Mouse (Mus musculus) MEL (cell line): ENCODE measurements around the gene Fgfr2. TPM values are rescaled to one million over a fixed set of nuclear protein-coding genes. Genes with fewer than 3 reads are reported as not detected.

Experiments used
- DNase-seq: peaks from one replicate; pipeline ENCODE4 v3.0.0; 2011; ENCODE audit warnings: low read depth, low spot score
- H3K27ac ChIP-seq: 2 replicates; pipeline ENCODE4 v1.5.1; 2012; ENCODE audit warnings: low read depth, mild to moderate bottlenecking, control low read depth, low read length, moderate library complexity; ENCODE audit not compliant: control insufficient read depth
- H3K27me3 ChIP-seq, 2 experiments: fragments of 150-350 bp in 1 of 2; sonication (generic) in 1 of 2; 2 replicates each; pipeline ENCODE4 v1.6.1; 2012; ENCODE audit warnings: low read length in 2 of 2, mild to moderate bottlenecking in 2 of 2, improper control_type of control experiment in 1 of 2, moderate library complexity in 1 of 2; ENCODE audit not compliant: insufficient read depth in 2 of 2, control insufficient read depth in 1 of 2
- H3K36me3 ChIP-seq, 2 experiments: 2 replicates each; pipeline ENCODE4 v1.6.1; 2012 to 2014; ENCODE audit warnings: low read length in 2 of 2, improper control_type of control experiment in 1 of 2, inconsistent platforms in 1 of 2, mild to moderate bottlenecking in 1 of 2; ENCODE audit not compliant: insufficient read depth in 2 of 2, control insufficient read depth in 1 of 2
- H3K4me1 ChIP-seq, 2 experiments: fragments of 150-350 bp in 1 of 2; sonication (generic) in 1 of 2; 2 replicates each; pipeline ENCODE4 v1.6.1; 2012; ENCODE audit warnings: low read length in 2 of 2, improper control_type of control experiment in 1 of 2, mild to moderate bottlenecking in 1 of 2; ENCODE audit not compliant: insufficient read depth in 2 of 2, control insufficient read depth in 1 of 2
- H3K4me3 ChIP-seq, 2 experiments: fragments of 150-350 bp in 1 of 2; sonication (generic) in 1 of 2; 2 replicates each; pipeline ENCODE4 v1.5.1; 2012; ENCODE audit warnings: low read depth in 2 of 2, low read length in 2 of 2, mild to moderate bottlenecking in 2 of 2, moderate library complexity in 2 of 2, control low read depth in 1 of 2, improper control_type of control experiment in 1 of 2; ENCODE audit not compliant: control insufficient read depth in 1 of 2, insufficient read depth in 1 of 2
- H3K79me2 ChIP-seq: 2 replicates; pipeline ENCODE4 v1.6.1; 2012; ENCODE audit warnings: mild to moderate bottlenecking, low read length, moderate library complexity; ENCODE audit not compliant: control insufficient read depth, poor library complexity, insufficient read depth
- H3K9ac ChIP-seq: 2 replicates; pipeline ENCODE4 v1.6.1; 2012; ENCODE audit warnings: low read depth, mild to moderate bottlenecking, control low read depth, low read length, moderate library complexity; ENCODE audit not compliant: control insufficient read depth, poor library complexity, severe bottlenecking
- H3K9me3 ChIP-seq: fragments of 150-350 bp; sonication (generic); replicated peaks from 2 replicates; pipeline ENCODE4 v1.6.1; 2012; ENCODE audit warnings: mild to moderate bottlenecking, low read length, improper control_type of control experiment, moderate library complexity; ENCODE audit not compliant: insufficient read depth
- BHLHE40 ChIP-seq: IDR thresholded peaks from 2 replicates; pipeline ENCODE4 v1.6.1; 2012; ENCODE audit warnings: low read depth, mild to moderate bottlenecking, inconsistent platforms, low read length, improper control_type of control experiment, borderline replicate concordance
- CHD1 ChIP-seq: IDR thresholded peaks from 2 replicates; pipeline ENCODE4 v1.6.1; 2012; ENCODE audit warnings: low read depth, mild to moderate bottlenecking, inconsistent platforms, low read length, improper control_type of control experiment
- E2F4 ChIP-seq: IDR thresholded peaks from 2 replicates; pipeline ENCODE4 v1.6.1; 2011; ENCODE audit warnings: low read depth, low read length, improper control_type of control experiment, borderline replicate concordance
- ELF1 ChIP-seq: IDR thresholded peaks from 2 replicates; pipeline ENCODE4 v1.6.1; 2014; ENCODE audit warnings: low read depth, mild to moderate bottlenecking, inconsistent platforms, low read length, improper control_type of control experiment, moderate library complexity
- ETS1 ChIP-seq: IDR thresholded peaks from 2 replicates; pipeline ENCODE4 v1.6.1; 2012; ENCODE audit warnings: low read depth, mild to moderate bottlenecking, inconsistent platforms, low read length, improper control_type of control experiment, moderate library complexity
- GABPA ChIP-seq: IDR thresholded peaks from 2 replicates; pipeline ENCODE4 v1.6.1; 2012; ENCODE audit warnings: low read depth, mild to moderate bottlenecking, inconsistent platforms, low read length, improper control_type of control experiment, moderate library complexity
- GATA1 ChIP-seq: IDR thresholded peaks from 2 replicates; pipeline ENCODE4 v1.6.1; 2011; ENCODE audit warnings: low read depth, low read length, improper control_type of control experiment
- MAZ ChIP-seq: IDR thresholded peaks from 2 replicates; pipeline ENCODE4 v1.6.1; 2012; ENCODE audit warnings: low read depth, mild to moderate bottlenecking, inconsistent platforms, low read length, improper control_type of control experiment
- MEF2A ChIP-seq: IDR thresholded peaks from 2 replicates; pipeline ENCODE4 v1.6.1; 2014; ENCODE audit warnings: low read depth, mild to moderate bottlenecking, inconsistent platforms, low read length, improper control_type of control experiment; ENCODE audit not compliant: poor library complexity, insufficient replicate concordance, severe bottlenecking; ENCODE audit errors: extremely low read depth
- MXI1 ChIP-seq: IDR thresholded peaks from 2 replicates; pipeline ENCODE4 v1.6.1; 2011; ENCODE audit warnings: mild to moderate bottlenecking, low read depth, low read length, improper control_type of control experiment
- MYC ChIP-seq: IDR thresholded peaks from 2 replicates; pipeline ENCODE4 v1.6.1; 2011; ENCODE audit warnings: low read depth, mild to moderate bottlenecking, low read length, improper control_type of control experiment, moderate library complexity
- NELFE ChIP-seq: IDR thresholded peaks from 2 replicates; pipeline ENCODE4 v1.6.1; 2011; ENCODE audit warnings: low read depth, low read length, improper control_type of control experiment
- POLR2A ChIP-seq, 2 experiments: IDR thresholded peaks; 2 replicates each; pipeline ENCODE4 v1.6.1; 2011 to 2012; ENCODE audit warnings: low read length in 2 of 2, mild to moderate bottlenecking in 2 of 2, control low read depth in 1 of 2, improper control_type of control experiment in 1 of 2, low read depth in 1 of 2, moderate library complexity in 1 of 2; ENCODE audit not compliant: control insufficient read depth in 1 of 2, insufficient read depth in 1 of 2, poor library complexity in 1 of 2
- POLR2AphosphoS2 ChIP-seq: IDR thresholded peaks from 2 replicates; pipeline ENCODE4 v1.6.1; 2011; ENCODE audit warnings: low read length, improper control_type of control experiment
- POLR2AphosphoS5 ChIP-seq: IDR thresholded peaks from 2 replicates; pipeline ENCODE4 v1.6.1; 2012; ENCODE audit warnings: low read depth, borderline replicate concordance, mild to moderate bottlenecking, inconsistent platforms, low read length, moderate library complexity, mixed read lengths
- RAD21 ChIP-seq: IDR thresholded peaks from 2 replicates; pipeline ENCODE4 v1.6.1; 2011; ENCODE audit warnings: mild to moderate bottlenecking, low read depth, low read length, improper control_type of control experiment
- RCOR1 ChIP-seq: IDR thresholded peaks from 2 replicates; pipeline ENCODE4 v1.6.1; 2012; ENCODE audit warnings: low read depth, mild to moderate bottlenecking, inconsistent platforms, low read length, improper control_type of control experiment
- TAL1 ChIP-seq: IDR thresholded peaks from 2 replicates; pipeline ENCODE4 v1.6.1; 2012; ENCODE audit warnings: mild to moderate bottlenecking, inconsistent platforms, low read length, moderate library complexity, mixed read lengths
- TBP ChIP-seq: IDR thresholded peaks from 2 replicates; pipeline ENCODE4 v1.8.0; 2011; ENCODE audit warnings: low read depth, low read length, improper control_type of control experiment
- TCF12 ChIP-seq: IDR thresholded peaks from 2 replicates; pipeline ENCODE4 v1.6.1; 2014; ENCODE audit warnings: low read depth, mild to moderate bottlenecking, inconsistent platforms, low read length, improper control_type of control experiment, moderate library complexity
- USF1 ChIP-seq: IDR thresholded peaks from 2 replicates; pipeline ENCODE4 v1.6.1; 2014; ENCODE audit warnings: low read depth, mild to moderate bottlenecking, inconsistent platforms, low read length, improper control_type of control experiment, moderate library complexity
- USF2 ChIP-seq, 2 experiments: IDR thresholded peaks; 2 replicates each; pipeline ENCODE4 v1.6.1; 2011 to 2012; ENCODE audit warnings: improper control_type of control experiment in 2 of 2, low read length in 2 of 2, borderline replicate concordance in 1 of 2, inconsistent platforms in 1 of 2, low read depth in 1 of 2, mild to moderate bottlenecking in 1 of 2; ENCODE audit not compliant: insufficient read depth in 1 of 2
- ZKSCAN1 ChIP-seq: IDR thresholded peaks from 2 replicates; pipeline ENCODE4 v1.6.1; 2012; ENCODE audit warnings: low read depth, mild to moderate bottlenecking, inconsistent platforms, low read length, improper control_type of control experiment, moderate library complexity
- polyA plus RNA-seq, 2 experiments: library from polyadenylated mRNA; stranded (reverse) in 1 of 2; unstranded in 1 of 2; fragments of >175 nt in 1 of 2; fragments of >200 nt in 1 of 2; gene quantifications; 2 replicates each; pipeline versions ENCODE4 v1.2.1 to v1.2.4; 2012; ENCODE audit warnings: low replicate concordance in 2 of 2, low read depth in 1 of 2; ENCODE audit not compliant: insufficient read length in 2 of 2, insufficient read depth in 1 of 2, missing spikeins in 1 of 2
- total RNA-seq: library from RNA; depleted of rRNA; stranded (reverse); fragments of 300-350 nt; gene quantifications from 2 replicates; pipeline ENCODE4 v1.2.3, GENCODE M21; 2012

Gene Fgfr2
- total and polyA plus RNA-seq, 3 experiments = not detected

GRCm38 (mm10) chr7:130681798-130682197, 2441.4 kb downstream of the Fgfr2 start:
- H3K36me3 ChIP-seq = no peaks in the 10 kb centered on the region; a peak in 1 of 4 replicates
- peak; percentile 30 for DNase-seq
- no peak overlapping the region for H3K27ac ChIP-seq
- no peaks in the 10 kb centered on the region for H3K27me3 ChIP-seq
- H3K9ac ChIP-seq = no peak overlapping the region
- H3K4me3 ChIP-seq = no peak overlapping the region
- no peaks in the 10 kb centered on the region for H3K4me1 ChIP-seq
- TF ChIP-seq MEF2A (no peak), NELFE (no peak), USF2 (IDR thresholded peaks at IDR 0.05; ENCODE audit: borderline replicate concordance in 1 of 2, insufficient read depth in 1 of 2, low read depth in 1 of 2, low read length in 2 of 2) (no peak), RCOR1 (no peak), CHD1 (no peak), TAL1 (no peak), BHLHE40 (no peak), POLR2AphosphoS2 (no peak), TCF12 (no peak), MXI1 (no peak), MYC (no peak), POLR2AphosphoS5 (no peak), GABPA (no peak), USF1 (no peak)
- no peaks in the 10 kb centered on the region for H3K9me3 ChIP-seq
- H3K79me2 ChIP-seq = no peaks in the 10 kb centered on the region

- no peak overlapping the region for H3K9ac ChIP-seq
- no peaks in the 10 kb centered on the region for H3K79me2 ChIP-seq
- H3K36me3 ChIP-seq = peaks cover 0 to 2% of the 10 kb centered on the region in 2 experiments; a peak in 3 of 4 replicates
- H3K4me1 ChIP-seq = peaks cover 2% of the 10 kb centered on the region in 2 experiments; a peak in 3 of 4 replicates
- H3K27me3 ChIP-seq = no peaks in the 10 kb centered on the region
- no peak for TF ChIP-seq E2F4
- no peak for TF ChIP-seq TBP
- TF ChIP-seq RCOR1 = no peak
- no peak for TF ChIP-seq ETS1
- no peak for TF ChIP-seq BHLHE40
- TF ChIP-seq ZKSCAN1 = no peak
- TF ChIP-seq MAZ = no peak
- no peak for TF ChIP-seq USF2 (IDR thresholded peaks at IDR 0.05; ENCODE audit: borderline replicate concordance in 1 of 2, insufficient read depth in 1 of 2, low read depth in 1 of 2, low read length in 2 of 2)
- no peak for TF ChIP-seq ELF1
- TF ChIP-seq POLR2A (IDR thresholded peaks at IDR 0.05; ENCODE audit: control insufficient read depth in 1 of 2, insufficient read depth in 1 of 2, low read depth in 1 of 2, low read length in 2 of 2, poor library complexity in 1 of 2) = no peak
- TF ChIP-seq TCF12 = no peak
- no peak for TF ChIP-seq GATA1
- no peak for TF ChIP-seq NELFE
- no peak for TF ChIP-seq RAD21
- no peak for TF ChIP-seq TAL1
- no peak for TF ChIP-seq MEF2A
- TF ChIP-seq CHD1 = no peak
- no peak overlapping the region for H3K27ac ChIP-seq
- no peak for DNase-seq
- no peak overlapping the region for H3K4me3 ChIP-seq
- H3K9me3 ChIP-seq = no peaks in the 10 kb centered on the region
Observed at GRCm38 (mm10) chr7:130678414-130678813, 2444.7 kb downstream of the Fgfr2 start.
